Mouse (Mus musculus) leukemia stem cell, adult 10-12 weeks (primary cell): ENCODE results near the gene Gm21915. TPM values are rescaled to one million over a fixed set of nuclear protein-coding genes. Genes with fewer than 3 reads are reported as not detected.

Source experiments
- polyA plus RNA-seq: library from polyadenylated mRNA; stranded (reverse); fragments of >175 nt; gene quantifications from 2 replicates; pipeline ENCODE4 v1.2.3, GENCODE M21; 2012; ENCODE audit warnings: low replicate concordance

Gm21915 gene
- polyA plus RNA-seq: not detected in 2 replicates

GRCm38 (mm10) chr9:40670313-40670712 lies at the start of gene Gm21915:
Gm21915 (plus strand) TSS chr9:40670613.

GRCm38 (mm10) chr9:40685801-40686420 lies 15.5 kb downstream of the Gm21915 start, which contains the start of gene Clmp:
Clmp (plus strand) TSS chr9:40685962.

Other genes with a start within 250 kb of the Gm21915 start
- 2.9 and 3.0 TPM in 2 replicates for gene Gramd1b, start 139.2 kb upstream of the Gm21915 start, polyA plus RNA-seq
- gene Clmp, start 15.3 kb downstream of the Gm21915 start, polyA plus RNA-seq: 0.17 and 0.22 TPM in 2 replicates
- 159 and 1,096 TPM in 2 replicates for gene Hspa8, start 130.4 kb downstream of the Gm21915 start, polyA plus RNA-seq
- gene Bsx, start 203.5 kb downstream of the Gm21915 start, polyA plus RNA-seq: not detected in 2 replicates